Mouse (Mus musculus) layer of hippocampus, postnatal 36 days (tissue): ENCODE results near the gene Rab40c. TPM values are rescaled to one million over a fixed set of nuclear protein-coding genes. Genes with fewer than 3 reads are reported as not detected.

Experiments
- DNase-seq, 2 experiments: peaks; one replicate each; pipeline ENCODE4 v3.0.0; 2022
- total RNA-seq, 2 experiments: library from RNA; stranded (reverse); gene quantifications; 2 replicates each; pipeline ENCODE4 v1.2.3; 2021

Gene Rab40c
- total RNA-seq, 2 experiments from 2014 or later, result 49.6 to 55.5 TPM

- no peak for DNase-seq
Observed at GRCm38 (mm10) chr17:25945517-25946155, 26.1 kb upstream of the Rab40c start.

- DNase-seq, result no peak
Observed at GRCm38 (mm10) chr17:25944366-25945163, 25.0 kb upstream of the Rab40c start, which contains the start of the genes Pigq and Nhlrc4. TSS of gene Pigq (minus strand) at chr17:25944936. TSS of gene Nhlrc4 (minus strand) at chr17:25944961.

- DNase-seq, result no peak
Observed at GRCm38 (mm10) chr17:25943769-25944168, 24.2 kb upstream of the Rab40c start.

GRCm38 (mm10) chr17:25943221-25943620 lies 23.7 kb upstream of the Rab40c start:
- DNase-seq, result no peak

GRCm38 (mm10) chr17:25942597-25943151 lies 23.1 kb upstream of the Rab40c start:
- DNase-seq, result no peak

- peak; percentile 75 for DNase-seq
Observed at GRCm38 (mm10) chr17:25941511-25942241, 22.1 kb upstream of the Rab40c start.

- no peak for DNase-seq
Observed at GRCm38 (mm10) chr17:25934526-25934925, 15.0 kb upstream of the Rab40c start.

GRCm38 (mm10) chr17:25925348-25925747 lies 5.8 kb upstream of the Rab40c start:
- DNase-seq, result peak; percentile 50 to 71

- DNase-seq, result no peak
Observed at GRCm38 (mm10) chr17:25922120-25922519, 2.6 kb upstream of the Rab40c start.

- DNase-seq, result peak; percentile 100
Observed at GRCm38 (mm10) chr17:25919786-25920642, 487 bp upstream of the Rab40c start.

- DNase-seq, result no peak
Observed at GRCm38 (mm10) chr17:25918037-25918750, 1.3 kb downstream of the Rab40c start.

GRCm38 (mm10) chr17:25916931-25917647 lies 2.4 kb downstream of the Rab40c start:
- DNase-seq, result no peak

GRCm38 (mm10) chr17:25914295-25914694 lies 5.2 kb downstream of the Rab40c start:
- DNase-seq, result no peak

- DNase-seq, result no peak
Observed at GRCm38 (mm10) chr17:25913877-25914275, 5.7 kb downstream of the Rab40c start.

- peak; percentile 38 to 54 for DNase-seq
Observed at GRCm38 (mm10) chr17:25913186-25913876, 6.2 kb downstream of the Rab40c start.

- no peak for DNase-seq
Observed at GRCm38 (mm10) chr17:25911816-25912215, 7.7 kb downstream of the Rab40c start.

GRCm38 (mm10) chr17:25907640-25908039 lies 11.9 kb downstream of the Rab40c start:
- DNase-seq, result no peak

- DNase-seq, result no peak
Observed at GRCm38 (mm10) chr17:25903061-25903460, 16.5 kb downstream of the Rab40c start.

GRCm38 (mm10) chr17:25900193-25900592 lies 19.3 kb downstream of the Rab40c start:
- DNase-seq, result no peak

- DNase-seq, result no peak
Observed at GRCm38 (mm10) chr17:25895891-25896290, 23.6 kb downstream of the Rab40c start.
